Comparison of ENCODE assay signal across 13 mouse cellular contexts in the genomic region with DNA sequence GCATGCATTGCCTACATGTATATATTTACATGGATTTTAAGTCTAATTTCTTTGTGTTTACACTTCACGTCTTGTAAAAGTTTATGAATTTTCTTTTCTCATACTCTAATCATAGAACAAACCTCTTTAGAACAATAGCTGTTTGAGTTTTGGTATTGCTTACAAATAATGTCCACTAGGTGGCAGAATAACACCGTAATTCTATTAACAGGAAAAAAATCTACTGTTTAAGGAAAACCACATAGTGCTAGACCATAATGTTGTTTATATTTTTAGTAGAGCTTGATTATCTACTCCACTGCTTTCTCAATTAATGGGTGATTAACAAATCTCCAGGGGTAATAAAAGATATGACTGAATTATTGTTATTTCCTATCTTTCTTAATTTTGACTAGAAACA. TPM values are rescaled to one million over a fixed set of nuclear protein-coding genes. Genes with fewer than 3 reads are reported as not detected.
DNase-seq lines count a peak whose midpoint lies in the region; ATAC-seq and TF ChIP-seq lines count a peak whose summit lies in the region.
"Had no signal": no experiment of that assay in that cellular context is flagged by ENCODE, and none has a peak within 500 bp of the region (broad histone marks: within the 10 kb centered on the region; RNA-seq: fewer than 3 reads in every experiment).

No protein-coding gene starts in this region.

- no peak overlapping the region for H3K27ac ChIP-seq in kidney, postnatal 0 days
- H3K27ac ChIP-seq in kidney, embryonic 15.5 days = no peak overlapping the region
- H3K27ac ChIP-seq in forebrain, embryonic 12.5 days = no peak overlapping the region
- no peak overlapping the region for H3K27ac ChIP-seq in midbrain, embryonic 16.5 days (ENCODE audit: low read length)
- H3K27ac ChIP-seq in thymus, adult 2 months (ENCODE audit: control insufficient read depth, insufficient read depth, low read length) = no peak overlapping the region
- H3K27ac ChIP-seq: neural tube, embryonic 12.5 days had no signal

- ATAC-seq in kidney, postnatal 0 days (replicated peaks; ENCODE audit: low FRiP score, low read depth) = no peak; the same call in 1 of the 2 replicates
- no peak for ATAC-seq in kidney, embryonic 15.5 days (replicated peaks; ENCODE audit: low FRiP score)
- peak; percentile 44; the same call in 1 of the 2 replicates for ATAC-seq in forebrain, embryonic 12.5 days (ENCODE audit: low FRiP score)
- peak; percentile 76 for ATAC-seq in midbrain, embryonic 16.5 days

- no peaks in the 10 kb centered on the region for H3K9me3 ChIP-seq in kidney, postnatal 0 days (replicated peaks; ENCODE audit: low read length)
- H3K9me3 ChIP-seq in kidney, embryonic 15.5 days (replicated peaks) = no peaks in the 10 kb centered on the region
- H3K9me3 ChIP-seq in forebrain, embryonic 12.5 days = no peaks in the 10 kb centered on the region
- no peaks in the 10 kb centered on the region for H3K9me3 ChIP-seq in midbrain, embryonic 16.5 days (replicated peaks; ENCODE audit: control insufficient read depth, low read length, poor library complexity, severe bottlenecking)
- H3K9me3 ChIP-seq: neural tube, embryonic 12.5 days had no signal

- TF ChIP-seq CTCF in kidney, postnatal 0 days (IDR thresholded peaks at IDR 0.05; ENCODE audit: low read depth) = peak; percentile 67
- no peak for TF ChIP-seq CTCF in thymus, adult 2 months (IDR thresholded peaks at IDR 0.05; ENCODE audit: borderline replicate concordance, control insufficient read depth, extremely low read depth, insufficient read depth, low read length, poor library complexity)

- DNase-seq in kidney, postnatal 0 days (ENCODE audit: low spot score) = peak; percentile 50
- DNase-seq in MEL-GATA-1-ER (ENCODE audit: extremely low read depth, low read depth) = peak; percentile 25
- DNase-seq in ovary, postnatal 36 days (ENCODE audit: low spot score) = no peak
- DNase-seq in layer of hippocampus, postnatal 10 days (ENCODE audit: low spot score in 2 of 2) = no peak
- DNase-seq in thymus, adult 2 months = no peak
- DNase-seq: thymus, postnatal 25 days had no signal

- H3K9ac ChIP-seq in kidney, postnatal 0 days (ENCODE audit: low read depth, low read length) = no peak overlapping the region
- no peak overlapping the region for H3K9ac ChIP-seq in kidney, embryonic 15.5 days
- H3K9ac ChIP-seq in forebrain, embryonic 12.5 days = no peak overlapping the region
- H3K9ac ChIP-seq in midbrain, embryonic 16.5 days (ENCODE audit: low read depth, low read length) = no peak overlapping the region
- H3K9ac ChIP-seq: neural tube, embryonic 12.5 days had no signal

- WGBS in kidney, postnatal 0 days = 2% methylated on average over 2 of the region's 2 CpGs
- 3% methylated on average over 2 of the region's 2 CpGs for WGBS in kidney, embryonic 15.5 days
- WGBS in forebrain, embryonic 12.5 days = 1% methylated on average over 2 of the region's 2 CpGs
- 3% methylated on average over 2 of the region's 2 CpGs for WGBS in midbrain, embryonic 16.5 days
- 4% methylated on average over 2 of the region's 2 CpGs for WGBS in thymus, adult 2 months

- no peaks in the 10 kb centered on the region for H3K36me3 ChIP-seq in kidney, postnatal 0 days (ENCODE audit: insufficient read depth, low read length)
- H3K36me3 ChIP-seq in kidney, embryonic 15.5 days = no peaks in the 10 kb centered on the region
- no peaks in the 10 kb centered on the region for H3K36me3 ChIP-seq in forebrain, embryonic 12.5 days (replicated peaks)
- H3K36me3 ChIP-seq in midbrain, embryonic 16.5 days (ENCODE audit: control insufficient read depth, insufficient read depth, low read length) = no peaks in the 10 kb centered on the region
- no peaks in the 10 kb centered on the region for H3K36me3 ChIP-seq in thymus, adult 2 months (ENCODE audit: control insufficient read depth, insufficient read depth, low read length)
- H3K36me3 ChIP-seq: neural tube, embryonic 12.5 days had no signal

- no peaks in the 10 kb centered on the region for H3K27me3 ChIP-seq in kidney, postnatal 0 days (ENCODE audit: insufficient read depth, low read length)
- no peaks in the 10 kb centered on the region for H3K27me3 ChIP-seq in kidney, embryonic 15.5 days
- no peaks in the 10 kb centered on the region for H3K27me3 ChIP-seq in forebrain, embryonic 12.5 days
- H3K27me3 ChIP-seq in midbrain, embryonic 16.5 days (ENCODE audit: control insufficient read depth, insufficient read depth, low read depth, low read length) = no peaks in the 10 kb centered on the region
- H3K27me3 ChIP-seq in thymus, adult 2 months (ENCODE audit: control insufficient read depth, insufficient read depth, low read length) = no peaks in the 10 kb centered on the region
- H3K27me3 ChIP-seq: neural tube, embryonic 12.5 days had no signal

- H3K4me1 ChIP-seq in kidney, postnatal 0 days (replicated peaks; ENCODE audit: insufficient read depth, low read length) = no peaks in the 10 kb centered on the region
- no peaks in the 10 kb centered on the region for H3K4me1 ChIP-seq in kidney, embryonic 15.5 days
- H3K4me1 ChIP-seq in forebrain, embryonic 12.5 days = no peaks in the 10 kb centered on the region
- H3K4me1 ChIP-seq in midbrain, embryonic 16.5 days (ENCODE audit: control insufficient read depth, insufficient read depth, low read length) = no peaks in the 10 kb centered on the region
- no peaks in the 10 kb centered on the region for H3K4me1 ChIP-seq in thymus, adult 2 months (replicated peaks; ENCODE audit: control insufficient read depth, insufficient read depth, low read length)
- H3K4me1 ChIP-seq: neural tube, embryonic 12.5 days had no signal

- no peak overlapping the region for H3K4me2 ChIP-seq in kidney, postnatal 0 days (ENCODE audit: low read length)
- H3K4me2 ChIP-seq in kidney, embryonic 15.5 days = no peak overlapping the region
- H3K4me2 ChIP-seq in forebrain, embryonic 12.5 days = no peak overlapping the region
- no peak overlapping the region for H3K4me2 ChIP-seq in midbrain, embryonic 16.5 days (ENCODE audit: low read length)
- H3K4me2 ChIP-seq: neural tube, embryonic 12.5 days had no signal

- TF ChIP-seq POLR2A in thymus, adult 2 months (IDR thresholded peaks at IDR 0.05; ENCODE audit: control insufficient read depth, extremely low read depth, insufficient read depth, low read length, poor library complexity) = no peak

- no peak overlapping the region for H3K4me3 ChIP-seq in kidney, postnatal 0 days (replicated peaks; ENCODE audit: low read depth, low read length)
- H3K4me3 ChIP-seq in kidney, embryonic 15.5 days (replicated peaks) = no peak overlapping the region
- no peak overlapping the region for H3K4me3 ChIP-seq in forebrain, embryonic 12.5 days (replicated peaks)
- H3K4me3 ChIP-seq in midbrain, embryonic 16.5 days (ENCODE audit: low read depth, low read length) = no peak overlapping the region
- H3K4me3 ChIP-seq in thymus, adult 2 months (ENCODE audit: control insufficient read depth, insufficient read depth, low read length) = no peak overlapping the region
- H3K4me3 ChIP-seq: neural tube, embryonic 12.5 days had no signal

RNA-seq across cellular contexts. Expression of gene Olfr1177-ps, which starts 10.0 kb away (rescaled TPM):
- not detected in 2 replicates for polyA plus RNA-seq in kidney, postnatal 0 days (2015; fragmentation: Nextera tagmentation; extraction: Ambion mirVana)
- not detected in 2 replicates for polyA plus RNA-seq in kidney, embryonic 15.5 days (2015; fragmentation: Nextera tagmentation; extraction: Ambion mirVana)
- not detected in 2 replicates for polyA plus RNA-seq in forebrain, embryonic 12.5 days (2016; fragmentation: Nextera tagmentation; extraction: Ambion mirVana)
- polyA plus RNA-seq in midbrain, embryonic 16.5 days (2015; fragmentation: Nextera tagmentation; extraction: Ambion mirVana) = not detected in 2 replicates
- not detected for total RNA-seq in layer of hippocampus, postnatal 10 days (2021)
- polyA plus RNA-seq in thymus, adult 2 months (2012; rRNA removed) = not detected in 2 replicates
- total RNA-seq: adrenal gland, adult 18-20 months; layer of hippocampus, postnatal 14 days had no signal
- polyA plus RNA-seq: frontal cortex, adult 2 months; neural tube, embryonic 12.5 days had no signal

RNA-seq across cellular contexts. Expression of gene Olfr1176, which starts 19.8 kb away (rescaled TPM):
- not detected in 2 replicates for polyA plus RNA-seq in kidney, postnatal 0 days (2015; fragmentation: Nextera tagmentation; extraction: Ambion mirVana)
- polyA plus RNA-seq in kidney, embryonic 15.5 days (2015; fragmentation: Nextera tagmentation; extraction: Ambion mirVana) = not detected in 2 replicates
- not detected in 2 replicates for polyA plus RNA-seq in forebrain, embryonic 12.5 days (2016; fragmentation: Nextera tagmentation; extraction: Ambion mirVana)
- polyA plus RNA-seq in midbrain, embryonic 16.5 days (2015; fragmentation: Nextera tagmentation; extraction: Ambion mirVana) = not detected in 2 replicates
- not detected for total RNA-seq in layer of hippocampus, postnatal 10 days (2021)
- not detected in 2 replicates for polyA plus RNA-seq in thymus, adult 2 months (2012; rRNA removed)
- total RNA-seq: adrenal gland, adult 18-20 months; layer of hippocampus, postnatal 14 days had no signal
- polyA plus RNA-seq: frontal cortex, adult 2 months; neural tube, embryonic 12.5 days had no signal

RNA-seq across cellular contexts. Expression of gene Olfr1175-ps, which starts 29.3 kb away (rescaled TPM):
- polyA plus RNA-seq in kidney, postnatal 0 days (2015; fragmentation: Nextera tagmentation; extraction: Ambion mirVana) = not detected in 2 replicates
- not detected in 2 replicates for polyA plus RNA-seq in kidney, embryonic 15.5 days (2015; fragmentation: Nextera tagmentation; extraction: Ambion mirVana)
- polyA plus RNA-seq in forebrain, embryonic 12.5 days (2016; fragmentation: Nextera tagmentation; extraction: Ambion mirVana) = not detected in 2 replicates
- not detected in 2 replicates for polyA plus RNA-seq in midbrain, embryonic 16.5 days (2015; fragmentation: Nextera tagmentation; extraction: Ambion mirVana)
- total RNA-seq in layer of hippocampus, postnatal 10 days (2021) = not detected
- not detected in 2 replicates for polyA plus RNA-seq in thymus, adult 2 months (2012; rRNA removed)
- total RNA-seq: adrenal gland, adult 18-20 months; layer of hippocampus, postnatal 14 days had no signal
- polyA plus RNA-seq: frontal cortex, adult 2 months; neural tube, embryonic 12.5 days had no signal

RNA-seq across cellular contexts. Expression of gene Olfr1178, which starts 30.6 kb away (rescaled TPM):
- not detected in 2 replicates for polyA plus RNA-seq in kidney, postnatal 0 days (2015; fragmentation: Nextera tagmentation; extraction: Ambion mirVana)
- not detected in 2 replicates for polyA plus RNA-seq in kidney, embryonic 15.5 days (2015; fragmentation: Nextera tagmentation; extraction: Ambion mirVana)
- polyA plus RNA-seq in forebrain, embryonic 12.5 days (2016; fragmentation: Nextera tagmentation; extraction: Ambion mirVana) = not detected in 2 replicates
- not detected in 2 replicates for polyA plus RNA-seq in midbrain, embryonic 16.5 days (2015; fragmentation: Nextera tagmentation; extraction: Ambion mirVana)
- not detected for total RNA-seq in layer of hippocampus, postnatal 10 days (2021)
- not detected in 2 replicates for polyA plus RNA-seq in thymus, adult 2 months (2012; rRNA removed)
- total RNA-seq: adrenal gland, adult 18-20 months; layer of hippocampus, postnatal 14 days had no signal
- polyA plus RNA-seq: frontal cortex, adult 2 months; neural tube, embryonic 12.5 days had no signal

RNA-seq across cellular contexts. Expression of gene Olfr1174-ps, which starts 41.4 kb away (rescaled TPM):
- polyA plus RNA-seq in kidney, postnatal 0 days (2015; fragmentation: Nextera tagmentation; extraction: Ambion mirVana) = not detected in 2 replicates
- not detected in 2 replicates for polyA plus RNA-seq in kidney, embryonic 15.5 days (2015; fragmentation: Nextera tagmentation; extraction: Ambion mirVana)
- not detected in 2 replicates for polyA plus RNA-seq in forebrain, embryonic 12.5 days (2016; fragmentation: Nextera tagmentation; extraction: Ambion mirVana)
- polyA plus RNA-seq in midbrain, embryonic 16.5 days (2015; fragmentation: Nextera tagmentation; extraction: Ambion mirVana) = not detected in 2 replicates
- not detected for total RNA-seq in layer of hippocampus, postnatal 10 days (2021)
- 0.05 TPM in 1 of 2 replicates, not detected in the other for polyA plus RNA-seq in thymus, adult 2 months (2012; rRNA removed)
- total RNA-seq: adrenal gland, adult 18-20 months; layer of hippocampus, postnatal 14 days had no signal
- polyA plus RNA-seq: frontal cortex, adult 2 months; neural tube, embryonic 12.5 days had no signal

Comparison
In these comparisons a context has a peak if more than half of its experiments do, and no peak if none do; other contexts are left out.
1. ATAC-seq: peak in forebrain, embryonic 12.5 days (single experiment) and midbrain, embryonic 16.5 days (single experiment); none in kidney, postnatal 0 days (single experiment) and kidney, embryonic 15.5 days (single experiment).
2. DNase-seq: peak in kidney, postnatal 0 days (single experiment) and MEL-GATA-1-ER (single experiment); none in ovary, postnatal 36 days (single experiment), layer of hippocampus, postnatal 10 days (0 of 2) and thymus, adult 2 months (single experiment).